Mouse (Mus musculus) left cerebral cortex, adult 2 months (tissue): Measurements from ENCODE around the gene Ispd. TPM values are rescaled to one million over a fixed set of nuclear protein-coding genes. Genes with fewer than 3 reads are reported as not detected.

Source experiments
- DNase-seq, 2 experiments: peaks; one replicate each; pipeline ENCODE4 v3.0.0; 2021 to 2022; ENCODE audit warnings: low spot score in 2 of 2, mixed read lengths in 1 of 2; ENCODE audit errors: extremely low spot score in 1 of 2
- H3K27ac ChIP-seq: fragments of 200-600 bp; 2 replicates; pipeline ENCODE4 v1.8.1; 2022
- H3K4me3 ChIP-seq: fragments of 200-600 bp; 2 replicates; pipeline ENCODE4 v1.8.1; 2022
- CTCF ChIP-seq: fragments of 200-600 bp; IDR thresholded peaks from 2 replicates; pipeline ENCODE4 v1.8.1; 2022; ENCODE audit warnings: antibody characterized with exemption, mild to moderate bottlenecking, moderate library complexity
- intact Hi-C: fragments of 180-260 bp; cut with DNase I; formaldehyde crosslinking; loops from one replicate; pipeline ENCODE4 v1.15.1; 2025
- total RNA-seq, 2 experiments: library from RNA; stranded (reverse); gene quantifications; 2 replicates each; pipeline ENCODE4 v1.2.3; 2021

The Ispd gene
- total RNA-seq, 2 experiments from 2014 or later: 10.8 to 10.9 TPM

DNA sequence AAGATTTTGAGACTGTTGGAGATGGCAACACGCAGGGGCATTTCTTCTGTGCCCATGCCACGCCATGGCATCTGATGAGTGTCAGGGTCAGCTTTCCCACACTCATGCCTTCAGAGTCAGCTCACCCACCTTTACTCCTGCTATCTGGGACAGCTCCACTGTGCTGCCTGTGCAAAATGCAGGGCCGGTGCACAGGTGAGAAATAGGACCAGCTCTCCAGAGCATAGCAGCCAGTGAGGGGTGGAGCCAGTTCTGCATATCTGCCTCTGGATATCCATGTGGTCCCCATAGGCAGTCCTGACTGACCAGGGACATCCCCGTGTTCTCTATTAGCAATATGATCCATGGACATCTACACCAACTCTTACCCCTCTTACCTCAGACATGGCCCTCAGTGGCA lies 297.0 kb downstream of the Ispd start:
- H3K27ac ChIP-seq: no peak overlapping the region
- no peak for DNase-seq
- H3K4me3 ChIP-seq: no peak overlapping the region
- intact Hi-C loops: no loop called here
- no peak for TF ChIP-seq CTCF

DNA sequence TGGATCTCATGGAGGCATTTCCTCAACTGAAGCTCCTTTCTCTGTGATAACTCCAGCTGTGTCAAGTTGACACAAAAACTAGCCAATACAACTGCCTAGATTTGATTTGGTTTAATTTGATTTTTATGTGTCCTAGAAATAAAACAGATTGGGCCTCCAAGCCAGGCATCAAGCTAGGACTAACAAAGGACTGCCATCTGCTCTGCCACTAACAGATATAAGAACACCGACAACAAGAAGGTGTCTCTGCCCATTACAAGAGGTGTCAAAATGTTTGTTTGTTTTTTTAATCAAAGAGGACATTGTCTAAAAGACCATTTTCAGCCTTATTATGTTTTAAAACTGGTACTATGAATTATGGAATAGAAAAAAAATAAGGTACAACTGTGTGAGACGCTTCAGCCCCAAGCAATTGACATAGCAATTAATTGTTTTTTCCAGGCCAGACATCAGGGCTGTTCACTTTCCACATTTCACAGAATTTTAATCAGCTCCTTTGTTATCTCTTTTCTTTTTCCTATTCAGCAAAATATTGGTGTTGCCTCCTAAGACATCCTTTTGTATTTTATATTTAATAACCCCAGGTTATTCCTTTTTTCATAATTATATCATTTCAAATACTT lies 299.7 kb downstream of the Ispd start:
- no peak for TF ChIP-seq CTCF

DNA sequence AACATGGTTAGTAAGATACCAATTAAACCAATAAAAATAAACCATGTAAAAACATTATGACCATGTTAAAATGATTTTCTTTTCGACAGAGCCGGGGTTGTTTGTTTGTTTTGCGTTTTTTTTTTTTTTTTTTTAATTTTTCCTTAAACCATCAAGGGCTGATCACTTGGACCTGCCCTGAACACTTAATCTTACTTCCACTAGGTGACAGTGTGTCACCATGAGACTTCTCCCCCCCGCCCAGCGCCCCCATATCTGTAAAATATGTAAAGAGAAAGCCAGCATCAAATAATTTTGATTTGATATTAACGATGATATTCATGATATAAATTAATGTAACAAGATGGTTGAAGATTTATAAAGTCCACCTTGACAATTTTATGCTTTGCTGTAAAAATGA lies 300.5 kb downstream of the Ispd start:
- TF ChIP-seq CTCF: peak; percentile 15; the same call in 1 of the 2 replicates
- no peak overlapping the region for H3K27ac ChIP-seq
- H3K4me3 ChIP-seq: no peak overlapping the region
- no peak for DNase-seq
- intact Hi-C loops: no loop called here

More for the DNA sequence above, 299.7 kb downstream of the Ispd start:
- no peak overlapping the region for H3K27ac ChIP-seq
- no peak overlapping the region for H3K4me3 ChIP-seq
- intact Hi-C loops: no loop called here
- DNase-seq: no peak

DNA sequence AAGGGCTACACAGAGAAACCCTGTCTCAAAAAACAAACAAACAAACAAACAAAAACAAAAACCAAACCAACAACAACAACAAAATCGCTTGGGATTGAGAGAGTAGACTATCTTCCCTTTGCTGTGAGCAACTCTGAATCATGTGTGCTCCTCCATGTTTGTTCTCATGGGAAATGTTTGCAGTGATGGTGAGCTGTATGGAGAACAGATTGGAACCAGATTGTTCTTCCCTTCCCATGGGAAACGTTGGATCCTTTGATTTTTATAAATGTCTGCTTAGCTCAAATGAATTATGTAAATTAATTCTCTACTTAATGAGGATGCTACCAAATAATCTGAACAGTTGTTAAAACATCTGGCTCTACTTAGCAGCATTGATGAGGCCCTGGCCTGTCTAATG lies 312.8 kb downstream of the Ispd start:
- H3K27ac ChIP-seq: no peak overlapping the region
- TF ChIP-seq CTCF: no peak
- no peak overlapping the region for H3K4me3 ChIP-seq
- no peak for DNase-seq
- intact Hi-C loops: no loop called here

DNA sequence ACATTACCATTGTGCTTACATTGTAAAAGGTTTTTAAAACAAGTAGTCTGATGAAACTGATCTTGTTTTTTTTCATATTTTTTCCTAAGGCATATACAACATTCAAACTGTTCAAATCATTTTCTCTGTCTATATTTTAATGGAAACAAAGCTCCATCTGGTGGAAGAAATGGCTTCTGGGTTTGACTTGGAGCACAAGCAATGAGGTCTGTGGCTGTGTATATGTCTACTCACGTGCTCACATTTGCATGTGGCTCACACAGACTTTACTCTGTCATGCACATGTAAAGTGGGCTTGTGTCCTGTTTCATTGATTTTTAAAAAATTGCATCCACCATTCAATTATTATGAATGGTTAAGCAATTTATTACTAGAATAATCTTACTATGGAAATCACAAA lies 323.1 kb downstream of the Ispd start:
- intact Hi-C loops: loop anchor here (10.0 kb wide), 1 partner anchor 490 kb away; no protein-coding TSS in a partner anchor
- Histone ChIP-seq H3K27ac (no peak overlapping the region), H3K4me3 (no peak overlapping the region)
- no peak for DNase-seq
- peak; percentile 46 for TF ChIP-seq CTCF

DNA sequence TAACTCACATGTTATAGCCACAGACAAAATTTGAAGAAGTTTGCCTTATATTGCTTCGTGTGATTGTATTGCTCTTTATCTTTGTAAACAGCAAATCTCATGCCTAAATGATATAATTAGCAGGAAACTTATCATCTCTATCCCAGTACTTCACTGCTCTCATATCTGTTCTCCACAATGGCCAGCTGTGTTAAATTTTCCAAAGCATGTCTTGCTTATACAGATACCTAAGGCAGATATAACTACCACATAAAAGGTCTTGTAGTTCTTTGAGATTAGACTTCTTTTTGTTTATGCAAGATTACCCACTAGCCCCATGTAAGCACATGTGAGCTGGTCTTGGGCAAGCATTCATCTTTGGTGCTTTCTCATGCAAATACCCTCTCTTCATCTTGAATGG lies 327.6 kb downstream of the Ispd start:
- no peak overlapping the region for H3K27ac ChIP-seq
- no peak for DNase-seq
- intact Hi-C loops: loop anchor here (10.0 kb wide), 1 partner anchor 494 kb away; no protein-coding TSS in a partner anchor
- no peak for TF ChIP-seq CTCF
- no peak overlapping the region for H3K4me3 ChIP-seq

DNA sequence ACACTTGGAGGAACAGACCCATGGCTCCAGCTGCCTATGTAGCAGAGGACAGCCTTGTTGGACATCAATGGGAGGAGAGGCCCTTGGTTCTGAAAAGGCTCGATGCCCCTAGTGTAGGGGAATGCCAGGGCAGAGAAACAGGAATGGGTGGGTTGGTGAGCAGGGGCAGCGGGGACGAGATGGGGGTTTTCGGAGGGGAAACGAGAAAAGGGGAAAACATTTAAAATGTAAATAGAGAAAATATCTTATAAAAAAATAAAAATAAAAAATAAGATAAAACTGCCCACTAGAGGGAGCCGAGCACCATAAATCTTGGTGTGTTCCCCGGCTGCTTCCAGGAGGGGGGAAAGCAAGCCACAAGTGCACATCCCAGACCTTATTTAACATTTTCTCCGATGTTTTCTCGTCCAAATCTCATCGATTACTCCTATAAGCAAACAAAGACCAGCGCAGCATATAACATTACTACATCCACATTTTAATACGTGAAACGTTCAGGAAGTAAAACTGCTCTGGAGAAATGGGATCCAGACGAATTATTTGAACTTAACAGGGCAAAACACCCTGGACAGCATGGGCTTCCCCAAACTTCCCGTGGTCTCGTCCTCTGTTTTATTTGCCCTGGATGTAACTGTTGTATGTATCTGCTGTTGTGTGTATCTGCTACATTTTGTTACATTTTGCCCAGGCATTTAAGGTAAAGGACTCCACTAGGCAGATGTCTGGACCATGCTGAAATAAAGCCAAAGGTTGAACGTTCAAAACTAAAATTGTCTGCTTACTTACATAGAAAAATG lies 332.8 kb downstream of the Ispd start:
- H3K4me3 ChIP-seq: peak overlapping the region; percentile 36
- peak; percentile 76 for TF ChIP-seq CTCF
- intact Hi-C loops: loop anchor here (1.0 to 5.0 kb wide), 4 partner anchors 469 to 1408 kb away; no protein-coding TSS in a partner anchor
- H3K27ac ChIP-seq: no peak overlapping the region
- peak; percentile 10 to 13 for DNase-seq

DNA sequence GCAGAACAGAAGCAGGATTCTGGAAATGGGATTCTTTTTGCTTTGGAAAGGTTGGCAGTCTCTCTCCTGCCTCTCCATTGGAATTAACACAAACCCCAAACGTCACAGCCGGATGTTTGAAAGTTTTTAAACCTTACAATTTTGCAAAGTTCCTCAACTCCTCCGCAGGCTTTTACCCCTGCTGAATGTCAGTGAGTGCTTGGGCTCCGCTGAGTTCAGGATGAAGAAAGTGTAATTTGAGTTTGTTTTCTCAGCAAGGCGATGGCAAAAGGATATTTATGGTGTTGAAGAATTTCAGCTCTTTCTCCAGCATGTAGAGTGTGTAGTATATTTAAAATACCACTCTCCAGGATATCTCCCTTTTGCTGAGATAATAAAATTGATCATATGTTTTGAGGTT lies 336.3 kb downstream of the Ispd start:
- intact Hi-C loops: no loop called here
- Histone ChIP-seq H3K4me3 (no peak overlapping the region), H3K27ac (no peak overlapping the region)
- no peak for DNase-seq
- TF ChIP-seq CTCF: no peak

DNA sequence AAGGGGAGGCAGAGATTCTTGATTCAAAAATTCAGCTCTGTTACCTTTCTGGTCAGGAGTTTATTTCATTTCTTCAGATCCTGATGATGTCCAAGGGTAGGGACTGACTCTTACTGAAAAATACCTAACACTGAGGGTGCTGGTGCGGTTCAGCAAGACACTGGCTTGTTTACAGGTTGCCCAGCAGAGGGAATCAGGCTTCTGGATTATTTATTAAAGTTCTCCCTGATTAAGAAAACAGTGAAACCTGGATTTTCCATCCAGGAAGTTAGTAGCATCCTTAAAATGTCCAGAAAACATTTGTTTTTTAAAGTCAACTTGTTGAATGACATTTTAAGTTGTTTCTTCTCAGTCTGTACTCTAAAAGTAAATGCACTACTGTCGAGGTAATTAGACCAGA lies 337.2 kb downstream of the Ispd start:
- H3K4me3 ChIP-seq: no peak overlapping the region
- intact Hi-C loops: no loop called here
- no peak for TF ChIP-seq CTCF

DNA sequence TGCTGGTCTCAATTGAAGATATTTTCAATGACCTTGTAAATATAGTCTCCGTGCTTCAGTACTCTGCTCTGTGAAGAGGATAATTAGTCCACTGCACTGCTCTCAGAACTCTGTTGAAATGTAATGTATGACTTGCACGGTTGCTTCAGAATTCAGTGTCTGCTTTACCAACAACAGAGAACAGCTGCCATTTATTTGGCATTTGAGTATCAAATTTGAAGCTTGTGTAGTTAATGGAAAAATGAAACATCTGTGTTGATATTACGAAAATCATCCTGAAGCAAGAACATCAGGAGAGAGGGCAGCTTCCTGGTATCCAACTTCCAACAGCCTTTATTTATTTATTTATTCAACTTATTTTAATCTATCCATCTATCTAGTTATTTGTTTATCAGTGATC lies 337.8 kb downstream of the Ispd start:
- no peak for TF ChIP-seq CTCF
- no peak overlapping the region for H3K4me3 ChIP-seq
- no peak overlapping the region for H3K27ac ChIP-seq
- DNase-seq: no peak
- intact Hi-C loops: no loop called here

More for the DNA sequence above, 337.2 kb downstream of the Ispd start:
- H3K27ac ChIP-seq: no peak overlapping the region
- DNase-seq: no peak

DNA sequence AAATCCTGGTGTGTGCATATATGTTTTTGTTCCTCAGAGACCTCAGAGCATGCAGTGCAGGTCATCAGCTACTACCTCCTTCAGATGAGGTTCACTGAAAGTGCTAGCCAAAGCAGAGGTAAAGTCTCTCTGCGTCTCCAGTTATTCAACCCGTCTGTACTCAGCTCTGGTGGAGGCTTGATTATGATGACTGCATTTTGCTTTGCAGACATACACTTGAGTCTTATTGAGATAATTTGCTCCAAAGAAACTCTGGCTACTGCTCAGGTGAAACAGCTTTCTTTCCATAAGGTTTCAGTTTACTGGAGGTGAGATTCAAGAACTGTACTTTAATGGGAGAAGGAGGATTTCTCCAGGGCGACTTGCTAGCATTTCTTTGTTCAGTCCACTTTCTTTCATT lies 339.5 kb downstream of the Ispd start:
- intact Hi-C loops: no loop called here
- TF ChIP-seq CTCF: no peak
- DNase-seq: no peak
- Histone ChIP-seq H3K4me3 (no peak overlapping the region), H3K27ac (no peak overlapping the region)

DNA sequence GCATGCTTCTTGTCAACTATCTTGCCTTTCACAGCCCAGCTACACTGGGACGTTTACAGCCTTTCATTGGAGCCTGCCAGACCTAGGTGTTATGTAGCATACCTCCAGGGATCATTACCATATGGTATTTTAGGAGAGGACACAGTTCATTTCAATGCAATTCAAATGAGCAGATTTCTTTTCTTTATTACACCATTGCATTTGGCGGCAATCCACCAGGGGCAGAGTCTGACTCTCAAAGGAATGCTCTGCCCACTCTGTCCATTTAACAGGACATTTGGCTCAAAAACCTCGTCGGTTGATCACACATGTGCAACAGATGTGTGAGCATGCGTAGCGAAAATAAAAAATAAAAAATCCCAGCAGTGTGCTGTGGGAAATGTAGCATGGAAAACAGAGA lies 340.0 kb downstream of the Ispd start:
- intact Hi-C loops: no loop called here

DNA sequence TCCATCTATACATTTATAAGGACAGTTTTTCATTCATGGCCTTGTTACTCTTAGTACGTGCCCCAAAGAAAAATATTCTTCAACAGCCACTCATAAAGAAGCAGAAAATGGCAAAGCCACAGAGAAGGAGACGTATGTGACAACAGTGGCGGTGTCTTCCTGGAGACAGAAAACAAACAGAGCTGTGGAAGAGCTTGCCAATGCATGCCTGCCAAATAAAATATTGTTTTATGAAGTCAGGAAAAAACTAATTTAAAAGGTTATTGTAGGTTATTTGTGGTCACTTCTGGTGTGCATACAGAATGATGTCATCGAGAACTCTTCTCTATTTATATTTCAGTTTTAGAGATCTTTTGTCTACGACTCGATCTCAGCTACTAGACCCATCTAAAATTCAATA lies 341.5 kb downstream of the Ispd start:
- intact Hi-C loops: no loop called here
- DNase-seq: no peak
- H3K27ac ChIP-seq: no peak overlapping the region
- H3K4me3 ChIP-seq: no peak overlapping the region
- TF ChIP-seq CTCF: no peak

More for the DNA sequence above, 340.0 kb downstream of the Ispd start:
- no peak overlapping the region for H3K27ac ChIP-seq
- H3K4me3 ChIP-seq: no peak overlapping the region
- DNase-seq: no peak
- no peak for TF ChIP-seq CTCF
